Mouse (Mus musculus) lung, embryonic 14.5 days (tissue): ENCODE results near the gene Meaf6. TPM values are rescaled to one million over a fixed set of nuclear protein-coding genes. Genes with fewer than 3 reads are reported as not detected.

ENCODE experiments used
- ATAC-seq: fragments of 200-750 bp; cut with Nextera tagmentation; 2 replicates; pipeline ENCODE4 v1.8.0; 2017; ENCODE audit warnings: mild to moderate bottlenecking, moderate TSS enrichment, moderate library complexity; ENCODE audit not compliant: insufficient read depth
- DNase-seq: peaks from one replicate; pipeline ENCODE4 v3.0.0-alpha.2; 2015
- H3K27ac ChIP-seq: fragments of 300-500 bp; sonication (generic); 2 replicates; pipeline ENCODE4 v1.5.1; 2014; ENCODE audit warnings: low read depth, mild to moderate bottlenecking, moderate library complexity
- H3K27me3 ChIP-seq: fragments of 300-500 bp; sonication (generic); 2 replicates; pipeline ENCODE4 v1.6.1; 2014; ENCODE audit warnings: low read length, control low read depth; ENCODE audit not compliant: insufficient read depth
- H3K36me3 ChIP-seq: fragments of 300-500 bp; sonication (generic); 2 replicates; pipeline ENCODE4 v1.6.1; 2014; ENCODE audit warnings: control low read depth; ENCODE audit not compliant: insufficient read depth
- H3K4me1 ChIP-seq: fragments of 300-500 bp; sonication (generic); 2 replicates; pipeline ENCODE4 v1.6.1; 2014; ENCODE audit warnings: antibody characterized with exemption, control low read depth; ENCODE audit not compliant: insufficient read depth
- H3K4me2 ChIP-seq: fragments of 300-500 bp; sonication (generic); 2 replicates; pipeline ENCODE4 v1.6.1; 2014; ENCODE audit warnings: mild to moderate bottlenecking
- H3K4me3 ChIP-seq: fragments of 300-500 bp; sonication (generic); 2 replicates; pipeline ENCODE4 v1.5.1; 2014; ENCODE audit warnings: low read depth, low read length
- H3K9ac ChIP-seq: fragments of 300-500 bp; sonication (generic); 2 replicates; pipeline ENCODE4 v1.6.1; 2014
- H3K9me3 ChIP-seq: fragments of 300-500 bp; sonication (generic); 2 replicates; pipeline ENCODE4 v1.6.1; 2016; ENCODE audit warnings: low read depth, low read length, control low read depth
- CTCF ChIP-seq: IDR thresholded peaks from 2 replicates; pipeline ENCODE4 v1.5.1; 2016; ENCODE audit warnings: antibody characterized with exemption, low read depth
- WGBS: fragments of 180-500 bp; shearing (Covaris S2); extraction: QIAGEN DNeasy Blood & Tissue Kit; methylation state at CpG from one replicate; pipeline ENCODE4 v1.1.7; 2014; 5-methylcytosine and 5-hydroxymethylcytosine counted together
- polyA plus RNA-seq: library from polyadenylated mRNA; unstranded; fragments of >200 nt; fragmentation: Nextera tagmentation; extraction: Ambion mirVana; gene quantifications from 2 replicates; pipeline ENCODE4 v1.2.1, GENCODE M21; 2014

The Meaf6 gene
- polyA plus RNA-seq, 1 experiment from 2014 or later, result 63.5 TPM

GRCm38 (mm10) chr4:125158081-125158480, 73.1 kb downstream of the Meaf6 start:
- no peak overlapping the region for H3K27ac ChIP-seq
- TF ChIP-seq CTCF, result no peak
- no peak overlapping the region for H3K9ac ChIP-seq
- 70% methylated on average over 2 of the region's 2 CpGs for WGBS
- no peak for ATAC-seq
- 0 out of 2 replicates have a peak, but pooled peaks cover 4% of the 10 kb centered on the region for H3K27me3 ChIP-seq
- no peaks in the 10 kb centered on the region for H3K9me3 ChIP-seq
- DNase-seq, result no peak
- no peaks in the 10 kb centered on the region for H3K36me3 ChIP-seq
- no peaks in the 10 kb centered on the region for H3K4me1 ChIP-seq
- no peak overlapping the region for H3K4me2 ChIP-seq
- no peak overlapping the region for H3K4me3 ChIP-seq

GRCm38 (mm10) chr4:125158581-125159317, 73.8 kb downstream of the Meaf6 start:
- WGBS, result 53% methylated on average over 19 of the region's 20 CpGs
- no peak for ATAC-seq

GRCm38 (mm10) chr4:125160320-125160950, 75.5 kb downstream of the Meaf6 start:
- Histone ChIP-seq H3K4me2 (peak overlapping the region; percentile 32; the same call in 1 of the 2 replicates), H3K4me3 (no peak overlapping the region), H3K9me3 (no peaks in the 10 kb centered on the region), H3K9ac (no peak overlapping the region), H3K27ac (no peak overlapping the region), H3K27me3 (0 out of 2 replicates have a peak, but pooled peaks cover 4% of the 10 kb centered on the region), H3K4me1 (no peaks in the 10 kb centered on the region), H3K36me3 (no peaks in the 10 kb centered on the region)
- peak; percentile 94 for TF ChIP-seq CTCF
- WGBS, result 5% methylated on average over 19 of the region's 19 CpGs
- peak; percentile 66; the same call in 1 of the 2 replicates for ATAC-seq
- DNase-seq, result peak; percentile 90

More at GRCm38 (mm10) chr4:125158581-125159317, 73.8 kb downstream of the Meaf6 start:
- Histone ChIP-seq H3K27ac (no peak overlapping the region), H3K4me3 (no peak overlapping the region), H3K4me1 (no peaks in the 10 kb centered on the region), H3K9ac (no peak overlapping the region), H3K9me3 (no peaks in the 10 kb centered on the region), H3K36me3 (no peaks in the 10 kb centered on the region), H3K27me3 (0 out of 2 replicates have a peak, but pooled peaks cover 4% of the 10 kb centered on the region), H3K4me2 (no peak overlapping the region)
- no peak for DNase-seq
- no peak for TF ChIP-seq CTCF

- peak; percentile 35; the same call in 1 of the 2 replicates for ATAC-seq
- Histone ChIP-seq H3K4me2 (peak overlapping the region; percentile 32; the same call in 1 of the 2 replicates), H3K9ac (no peak overlapping the region), H3K9me3 (no peaks in the 10 kb centered on the region), H3K27ac (no peak overlapping the region), H3K36me3 (no peaks in the 10 kb centered on the region), H3K27me3 (0 out of 2 replicates have a peak, but pooled peaks cover 4% of the 10 kb centered on the region), H3K4me1 (no peaks in the 10 kb centered on the region), H3K4me3 (no peak overlapping the region)
- no peak for TF ChIP-seq CTCF
- WGBS, result 54% methylated on average over 10 of the region's 10 CpGs
- DNase-seq, result no peak
These were observed 76.0 kb downstream of the Meaf6 start for GRCm38 (mm10) chr4:125160951-125161331.

- no peak overlapping the region for H3K27ac ChIP-seq
- DNase-seq (no peak), ATAC-seq (0 out of 2 replicates have a peak, but pooled peaks have one; percentile 7)
- WGBS, result 49% methylated on average over 8 of the region's 8 CpGs
- no peak overlapping the region for H3K9ac ChIP-seq
- H3K4me1 ChIP-seq, result no peaks in the 10 kb centered on the region
- no peak overlapping the region for H3K4me2 ChIP-seq
- H3K36me3 ChIP-seq, result no peaks in the 10 kb centered on the region
- H3K4me3 ChIP-seq, result no peak overlapping the region
- H3K9me3 ChIP-seq, result no peaks in the 10 kb centered on the region
- TF ChIP-seq CTCF, result no peak
- H3K27me3 ChIP-seq, result 0 out of 2 replicates have a peak, but pooled peaks cover 4% of the 10 kb centered on the region
These were observed 76.5 kb downstream of the Meaf6 start for GRCm38 (mm10) chr4:125161392-125161791.

- Histone ChIP-seq H3K27ac (no peak overlapping the region), H3K27me3 (0 out of 2 replicates have a peak, but pooled peaks cover 4% of the 10 kb centered on the region), H3K4me3 (no peak overlapping the region), H3K4me1 (no peaks in the 10 kb centered on the region), H3K9me3 (no peaks in the 10 kb centered on the region), H3K36me3 (no peaks in the 10 kb centered on the region), H3K4me2 (no peak overlapping the region), H3K9ac (no peak overlapping the region)
- ATAC-seq, result no peak
- TF ChIP-seq CTCF, result no peak
- 53% methylated on average over 7 of the region's 7 CpGs for WGBS
- no peak for DNase-seq
These were observed 77.8 kb downstream of the Meaf6 start for GRCm38 (mm10) chr4:125162701-125163100.

Other genes with a start within 250 kb of the Meaf6 start
- gene Yrdc, start 234.5 kb upstream of the Meaf6 start, polyA plus RNA-seq, result 42.4 and 44.7 TPM in 2 replicates
- 60.0 and 62.7 TPM in 2 replicates for gene 1110065P20Rik, start 233.9 kb upstream of the Meaf6 start, polyA plus RNA-seq
- 0.61 and 0.82 TPM in 2 replicates for gene Maneal, start 223.0 kb upstream of the Meaf6 start, polyA plus RNA-seq
- gene Epha10, start 204.2 kb upstream of the Meaf6 start, polyA plus RNA-seq, result 0.04 TPM in 1 of 2 replicates, not detected in the other
- gene 9930104L06Rik, start 148.1 kb upstream of the Meaf6 start, polyA plus RNA-seq, result 3.6 and 3.9 TPM in 2 replicates
- gene Cdca8, start 145.8 kb upstream of the Meaf6 start, polyA plus RNA-seq, result 157 and 169 TPM in 2 replicates
- gene Rspo1, start 98.7 kb upstream of the Meaf6 start, polyA plus RNA-seq, result 12.8 and 16.0 TPM in 2 replicates
- gene Gnl2, start 68.5 kb upstream of the Meaf6 start, polyA plus RNA-seq, result 80.7 and 81.9 TPM in 2 replicates
- gene Dnali1, start 19.4 kb upstream of the Meaf6 start, polyA plus RNA-seq, result 0.13 and 0.42 TPM in 2 replicates
- 35.0 and 35.6 TPM in 2 replicates for gene Snip1, start 18.5 kb upstream of the Meaf6 start, polyA plus RNA-seq
- gene Zc3h12a, start 42.7 kb downstream of the Meaf6 start, polyA plus RNA-seq, result 0.41 and 0.42 TPM in 2 replicates